Mouse (Mus musculus): ENCODE results near the gene Ncor2. TPM values are rescaled to one million over a fixed set of nuclear protein-coding genes. Genes with fewer than 3 reads are reported as not detected.

The Ncor2 gene
- polyA plus RNA-seq, 1 experiment, result 75.8 TPM

DNA sequence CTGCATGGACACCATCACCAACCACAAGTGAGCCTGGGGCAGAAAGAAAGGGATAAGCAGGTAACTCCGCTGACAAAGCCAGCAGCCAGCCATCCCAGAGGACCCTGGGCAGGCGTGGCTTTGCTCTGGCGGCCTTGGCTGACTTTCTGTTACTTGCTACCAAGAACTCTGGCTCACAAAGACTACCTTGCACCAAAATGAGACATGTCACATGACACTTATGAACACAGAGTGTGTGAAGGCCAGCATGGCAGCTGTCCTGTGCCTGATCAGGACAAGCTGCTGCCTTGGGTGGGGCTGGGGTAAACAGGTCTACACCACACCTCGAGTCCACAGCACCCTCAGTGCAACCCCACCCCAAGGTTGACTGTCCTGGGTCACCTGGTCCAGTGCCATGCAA lies 51.6 kb downstream of the Ncor2 start:
- Histone ChIP-seq H3K36me3 (ENCODE audit: control insufficient read depth, insufficient read depth, low read length) (no peaks in the 10 kb centered on the region), H3K27ac (ENCODE audit: control insufficient read depth, insufficient read depth, low read length) (no peak overlapping the region), H3K27me3 (ENCODE audit: control insufficient read depth, insufficient read depth, low read length) (no peaks in the 10 kb centered on the region), H3K4me3 (ENCODE audit: control insufficient read depth, insufficient read depth, low read length) (no peak overlapping the region), H3K4me1 (replicated peaks; ENCODE audit: control insufficient read depth, insufficient read depth, low read length) (0 out of 2 replicates have a peak, but pooled peaks cover 3% of the 10 kb centered on the region)
- DNase-seq, result no peak
- no peak for TF ChIP-seq CTCF (IDR thresholded peaks at IDR 0.05; ENCODE audit: borderline replicate concordance, control insufficient read depth, extremely low read depth, insufficient read depth, low read length, poor library complexity)
- TF ChIP-seq POLR2A (IDR thresholded peaks at IDR 0.05; ENCODE audit: control insufficient read depth, extremely low read depth, insufficient read depth, low read length, poor library complexity), result no peak
- WGBS, result 93% methylated on average over 4 of the region's 4 CpGs

DNA sequence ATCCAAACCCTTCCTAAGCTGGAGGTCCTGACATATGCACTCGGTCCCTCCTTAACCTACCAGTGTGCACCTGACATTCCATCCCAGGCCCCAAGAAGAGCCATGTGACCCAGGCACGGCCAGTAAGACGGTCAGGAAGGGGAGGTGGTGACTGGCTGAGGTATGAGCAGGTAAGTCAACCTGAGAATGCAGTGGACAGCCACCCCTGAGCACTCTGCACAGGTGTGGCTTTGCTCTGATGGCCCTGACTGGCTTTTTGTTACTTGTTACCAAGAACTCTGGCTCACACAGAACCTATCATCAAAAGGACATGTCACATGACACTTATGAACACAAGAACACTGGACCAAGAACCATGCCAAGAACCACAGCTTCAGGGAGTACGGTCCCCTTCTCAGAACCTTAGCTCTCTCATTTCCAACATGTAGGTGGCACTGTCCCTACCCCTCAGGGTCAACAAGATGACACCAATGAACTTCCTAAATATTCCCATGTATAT lies 53.0 kb downstream of the Ncor2 start:
- Histone ChIP-seq H3K4me1 (replicated peaks; ENCODE audit: control insufficient read depth, insufficient read depth, low read length) (0 out of 2 replicates have a peak, but pooled peaks cover 3% of the 10 kb centered on the region), H3K27ac (ENCODE audit: control insufficient read depth, insufficient read depth, low read length) (no peak overlapping the region)
- 94% methylated on average over 4 of the region's 4 CpGs for WGBS

DNA sequence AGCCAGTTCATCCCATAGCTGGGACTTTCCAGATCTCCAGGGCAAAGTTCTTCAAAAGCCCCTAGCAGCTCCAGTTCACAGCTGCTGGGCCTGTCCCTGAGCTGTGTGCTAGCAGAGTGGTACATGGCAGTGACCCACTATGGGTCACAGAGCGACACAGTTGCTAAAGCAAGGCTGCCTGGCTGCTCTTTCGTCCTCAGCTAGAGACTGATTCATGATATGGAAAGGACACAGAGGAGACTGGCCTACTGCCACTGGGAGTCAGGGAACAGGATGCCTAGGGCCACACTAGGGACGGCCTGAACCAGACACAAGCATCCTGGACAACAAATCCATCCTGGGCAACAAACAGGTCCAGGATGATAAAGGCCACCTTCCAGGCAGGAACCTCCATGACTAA lies 53.8 kb downstream of the Ncor2 start:
- no peak overlapping the region for H3K4me3 ChIP-seq (ENCODE audit: control insufficient read depth, insufficient read depth, low read length)
- H3K36me3 ChIP-seq (ENCODE audit: control insufficient read depth, insufficient read depth, low read length), result no peaks in the 10 kb centered on the region
- WGBS, result 86% methylated on average over 3 of the region's 3 CpGs
- H3K4me1 ChIP-seq (replicated peaks; ENCODE audit: control insufficient read depth, insufficient read depth, low read length), result 0 out of 2 replicates have a peak, but pooled peaks cover 3% of the 10 kb centered on the region
- peak overlapping the region; percentile 15; the same call in 1 of the 2 replicates for H3K27ac ChIP-seq (ENCODE audit: control insufficient read depth, insufficient read depth, low read length)
- no peak for DNase-seq
- no peaks in the 10 kb centered on the region for H3K27me3 ChIP-seq (ENCODE audit: control insufficient read depth, insufficient read depth, low read length)
- TF ChIP-seq CTCF (IDR thresholded peaks at IDR 0.05; ENCODE audit: borderline replicate concordance, control insufficient read depth, extremely low read depth, insufficient read depth, low read length, poor library complexity) (no peak), POLR2A (IDR thresholded peaks at IDR 0.05; ENCODE audit: control insufficient read depth, extremely low read depth, insufficient read depth, low read length, poor library complexity) (no peak)

More for the DNA sequence above, 53.0 kb downstream of the Ncor2 start:
- Histone ChIP-seq H3K4me3 (ENCODE audit: control insufficient read depth, insufficient read depth, low read length) (no peak overlapping the region), H3K27me3 (ENCODE audit: control insufficient read depth, insufficient read depth, low read length) (no peaks in the 10 kb centered on the region), H3K36me3 (ENCODE audit: control insufficient read depth, insufficient read depth, low read length) (no peaks in the 10 kb centered on the region)
- TF ChIP-seq CTCF (IDR thresholded peaks at IDR 0.05; ENCODE audit: borderline replicate concordance, control insufficient read depth, extremely low read depth, insufficient read depth, low read length, poor library complexity) (no peak), POLR2A (IDR thresholded peaks at IDR 0.05; ENCODE audit: control insufficient read depth, extremely low read depth, insufficient read depth, low read length, poor library complexity) (no peak)
- DNase-seq, result no peak

GRCm38 (mm10) chr5:125124002-125124401 lies 55.0 kb downstream of the Ncor2 start:
- WGBS, result 95% methylated on average over 7 of the region's 7 CpGs
- TF ChIP-seq POLR2A (IDR thresholded peaks at IDR 0.05; ENCODE audit: control insufficient read depth, extremely low read depth, insufficient read depth, low read length, poor library complexity), result no peak
- TF ChIP-seq CTCF (IDR thresholded peaks at IDR 0.05; ENCODE audit: borderline replicate concordance, control insufficient read depth, extremely low read depth, insufficient read depth, low read length, poor library complexity), result no peak
- H3K4me1 ChIP-seq (replicated peaks; ENCODE audit: control insufficient read depth, insufficient read depth, low read length), result no peaks in the 10 kb centered on the region

GRCm38 (mm10) chr5:125123206-125123605 lies 55.8 kb downstream of the Ncor2 start:
- no peak overlapping the region for H3K27ac ChIP-seq (ENCODE audit: control insufficient read depth, insufficient read depth, low read length)
- H3K4me1 ChIP-seq (replicated peaks; ENCODE audit: control insufficient read depth, insufficient read depth, low read length), result no peaks in the 10 kb centered on the region
- TF ChIP-seq POLR2A (IDR thresholded peaks at IDR 0.05; ENCODE audit: control insufficient read depth, extremely low read depth, insufficient read depth, low read length, poor library complexity) (no peak), CTCF (IDR thresholded peaks at IDR 0.05; ENCODE audit: borderline replicate concordance, control insufficient read depth, extremely low read depth, insufficient read depth, low read length, poor library complexity) (no peak)
- no peak overlapping the region for H3K4me3 ChIP-seq (ENCODE audit: control insufficient read depth, insufficient read depth, low read length)
- peaks cover 11% of the 10 kb centered on the region; the same call in 1 of the 2 replicates for H3K36me3 ChIP-seq (ENCODE audit: control insufficient read depth, insufficient read depth, low read length)
- DNase-seq, result no peak
- WGBS, result 93% methylated on average over 3 of the region's 3 CpGs
- H3K27me3 ChIP-seq (ENCODE audit: control insufficient read depth, insufficient read depth, low read length), result no peaks in the 10 kb centered on the region

More at GRCm38 (mm10) chr5:125124002-125124401, 55.0 kb downstream of the Ncor2 start:
- no peak for DNase-seq
- Histone ChIP-seq H3K27me3 (ENCODE audit: control insufficient read depth, insufficient read depth, low read length) (no peaks in the 10 kb centered on the region), H3K27ac (ENCODE audit: control insufficient read depth, insufficient read depth, low read length) (no peak overlapping the region), H3K4me3 (ENCODE audit: control insufficient read depth, insufficient read depth, low read length) (no peak overlapping the region), H3K36me3 (ENCODE audit: control insufficient read depth, insufficient read depth, low read length) (peaks cover 3% of the 10 kb centered on the region; the same call in 1 of the 2 replicates)

GRCm38 (mm10) chr5:125122546-125122945 lies 56.5 kb downstream of the Ncor2 start:
- WGBS, result 92% methylated on average over 7 of the region's 7 CpGs
- H3K4me1 ChIP-seq (replicated peaks; ENCODE audit: control insufficient read depth, insufficient read depth, low read length), result no peaks in the 10 kb centered on the region
- H3K36me3 ChIP-seq (ENCODE audit: control insufficient read depth, insufficient read depth, low read length), result peaks cover 18% of the 10 kb centered on the region
- TF ChIP-seq CTCF (IDR thresholded peaks at IDR 0.05; ENCODE audit: borderline replicate concordance, control insufficient read depth, extremely low read depth, insufficient read depth, low read length, poor library complexity) (no peak), POLR2A (IDR thresholded peaks at IDR 0.05; ENCODE audit: control insufficient read depth, extremely low read depth, insufficient read depth, low read length, poor library complexity) (no peak)
- DNase-seq, result no peak
- H3K4me3 ChIP-seq (ENCODE audit: control insufficient read depth, insufficient read depth, low read length), result no peak overlapping the region
- no peak overlapping the region for H3K27ac ChIP-seq (ENCODE audit: control insufficient read depth, insufficient read depth, low read length)
- H3K27me3 ChIP-seq (ENCODE audit: control insufficient read depth, insufficient read depth, low read length), result no peaks in the 10 kb centered on the region

Measured in thymus, adult 2 months (tissue).